Mouse (Mus musculus) ES-E14 (cell line): ENCODE results near the gene Rap2a. TPM values are rescaled to one million over a fixed set of nuclear protein-coding genes. Genes with fewer than 3 reads are reported as not detected.
A peak's percentile ranks its signal among the peaks of the same experiment; 100 is the strongest.

ENCODE experiments used
- DNase-seq: peaks from one replicate; pipeline ENCODE4 v3.0.0-alpha.2; 2013; ENCODE audit warnings: low read depth, low spot score
- H3K27ac ChIP-seq: 2 replicates; pipeline ENCODE4 v1.5.1; 2012; ENCODE audit warnings: low read depth, mild to moderate bottlenecking, low read length, moderate library complexity, mixed read lengths; ENCODE audit not compliant: poor library complexity, insufficient read depth, severe bottlenecking
- H3K36me3 ChIP-seq: 2 replicates; pipeline ENCODE4 v1.6.1; 2012; ENCODE audit warnings: mild to moderate bottlenecking, low read length, moderate library complexity, mixed read lengths; ENCODE audit not compliant: control insufficient read depth, poor library complexity, insufficient read depth, severe bottlenecking
- H3K4me1 ChIP-seq, 2 experiments: fragments of 150-350 bp in 1 of 2; sonication (generic) in 1 of 2; 2 replicates each; pipeline ENCODE4 v1.6.1; 2012; ENCODE audit warnings: low read length in 2 of 2, mild to moderate bottlenecking in 1 of 2, mixed read lengths in 1 of 2; ENCODE audit not compliant: control insufficient read depth in 2 of 2, insufficient read depth in 2 of 2, poor library complexity in 1 of 2
- H3K4me3 ChIP-seq, 2 experiments: fragments of 150-350 bp in 1 of 2; sonication (generic) in 1 of 2; 2 replicates each; pipeline ENCODE4 v1.5.1; 2012; ENCODE audit warnings: low read length in 2 of 2, low read depth in 1 of 2, mild to moderate bottlenecking in 1 of 2, mixed read lengths in 1 of 2; ENCODE audit not compliant: insufficient read depth in 1 of 2, poor library complexity in 1 of 2, severe bottlenecking in 1 of 2
- H3K9ac ChIP-seq: 2 replicates; pipeline ENCODE4 v1.6.1; 2012; ENCODE audit warnings: low read depth, mild to moderate bottlenecking, low read length, mixed read lengths; ENCODE audit not compliant: poor library complexity, insufficient read depth, severe bottlenecking
- H3K9me3 ChIP-seq: fragments of 150-350 bp; sonication (generic); 2 replicates; pipeline ENCODE4 v1.6.1; 2012; ENCODE audit warnings: low read depth, mild to moderate bottlenecking, low read length; ENCODE audit not compliant: control insufficient read depth, insufficient read depth
- CHD2 ChIP-seq: IDR thresholded peaks from 2 replicates; pipeline ENCODE4 v1.6.1; 2014; ENCODE audit warnings: mild to moderate bottlenecking, low read depth, low read length, inconsistent platforms
- HCFC1 ChIP-seq: IDR thresholded peaks from 2 replicates; pipeline ENCODE4 v1.6.1; 2012; ENCODE audit warnings: low read length, inconsistent platforms, borderline replicate concordance; ENCODE audit not compliant: insufficient read depth
- MAFK ChIP-seq: IDR thresholded peaks from 2 replicates; pipeline ENCODE4 v1.6.1; 2014; ENCODE audit warnings: mild to moderate bottlenecking, low read depth, low read length, inconsistent platforms; ENCODE audit not compliant: insufficient read depth
- ZC3H11A ChIP-seq: IDR thresholded peaks from 2 replicates; pipeline ENCODE4 v1.6.1; 2012; ENCODE audit warnings: low read depth, mild to moderate bottlenecking, inconsistent platforms, low read length, borderline replicate concordance
- ZNF384 ChIP-seq: IDR thresholded peaks from 2 replicates; pipeline ENCODE4 v1.6.1; 2012; ENCODE audit warnings: low read depth, low read length, inconsistent platforms
- in situ Hi-C, 2 experiments: fragments of 600-800 bp; cut with MboI; formaldehyde crosslinking; loops; one replicate each; pipeline ENCODE4 v1.15.1; 2025; ENCODE audit warnings: low sequenced_read_pairs in 2 of 2, inconsistent platforms in 1 of 2; ENCODE audit not compliant: unreplicated experiment in 2 of 2
- total RNA-seq: library from RNA; depleted of rRNA; stranded (reverse); fragments of 300-350 nt; gene quantifications from 2 replicates; pipeline ENCODE4 v1.2.3, GENCODE M21; 2012

The Rap2a gene
- total RNA-seq, 1 experiment, result 5.5 TPM

GRCm38 (mm10) chr14:120505918-120506317, 27.7 kb downstream of the Rap2a start:
- H3K4me3 ChIP-seq, result no peak overlapping the region
- peaks cover 6% of the 10 kb centered on the region; the same call in 1 of the 2 replicates for H3K36me3 ChIP-seq
- DNase-seq, result no peak
- in situ Hi-C loops, result no loop called here
- peaks cover 3 to 7% of the 10 kb centered on the region in 2 experiments; a peak in 1 of 4 replicates for H3K4me1 ChIP-seq
- H3K9me3 ChIP-seq, result no peaks in the 10 kb centered on the region
- H3K9ac ChIP-seq, result no peak overlapping the region
- H3K27ac ChIP-seq, result no peak overlapping the region
- no peak for TF ChIP-seq ZNF384
- no peak for TF ChIP-seq HCFC1
- no peak for TF ChIP-seq MAFK
- no peak for TF ChIP-seq ZC3H11A
- no peak for TF ChIP-seq CHD2

GRCm38 (mm10) chr14:120507516-120507915, 29.3 kb downstream of the Rap2a start:
- Histone ChIP-seq H3K9ac (no peak overlapping the region), H3K4me1 (peaks cover 3 to 7% of the 10 kb centered on the region in 2 experiments; a peak in 1 of 4 replicates), H3K27ac (no peak overlapping the region), H3K4me3 (no peak overlapping the region), H3K36me3 (peaks cover 6% of the 10 kb centered on the region; the same call in 1 of the 2 replicates), H3K9me3 (no peaks in the 10 kb centered on the region)
- in situ Hi-C loops, result no loop called here
- TF ChIP-seq HCFC1 (no peak), CHD2 (no peak), ZNF384 (no peak), MAFK (no peak), ZC3H11A (no peak)
- no peak for DNase-seq

- in situ Hi-C loops, result no loop called here
- TF ChIP-seq CHD2 (no peak), MAFK (no peak), HCFC1 (no peak), ZC3H11A (no peak), ZNF384 (no peak)
- H3K27ac ChIP-seq, result no peak overlapping the region
- peaks cover 3% of the 10 kb centered on the region; the same call in 1 of the 2 replicates for H3K36me3 ChIP-seq
- no peaks in the 10 kb centered on the region for H3K9me3 ChIP-seq
- no peak overlapping the region for H3K4me3 ChIP-seq
- peaks cover 3 to 7% of the 10 kb centered on the region in 2 experiments; a peak in 1 of 4 replicates for H3K4me1 ChIP-seq
- DNase-seq, result peak; percentile 39
- H3K9ac ChIP-seq, result no peak overlapping the region
These were observed 30.5 kb downstream of the Rap2a start for GRCm38 (mm10) chr14:120508566-120509365.

- H3K27ac ChIP-seq, result no peak overlapping the region
- DNase-seq, result no peak
- H3K9me3 ChIP-seq, result no peaks in the 10 kb centered on the region
- peaks cover 3 to 7% of the 10 kb centered on the region in 2 experiments; a peak in 1 of 4 replicates for H3K4me1 ChIP-seq
- H3K9ac ChIP-seq, result no peak overlapping the region
- H3K4me3 ChIP-seq, result no peak overlapping the region
- peaks cover 2% of the 10 kb centered on the region; the same call in 1 of the 2 replicates for H3K36me3 ChIP-seq
- in situ Hi-C loops, result no loop called here
- TF ChIP-seq CHD2 (no peak), ZNF384 (no peak), HCFC1 (no peak), ZC3H11A (no peak), MAFK (no peak)
These were observed 31.1 kb downstream of the Rap2a start for GRCm38 (mm10) chr14:120509366-120509640.
